Mouse (Mus musculus): Measurements from ENCODE around the gene Igdcc3.

DNA sequence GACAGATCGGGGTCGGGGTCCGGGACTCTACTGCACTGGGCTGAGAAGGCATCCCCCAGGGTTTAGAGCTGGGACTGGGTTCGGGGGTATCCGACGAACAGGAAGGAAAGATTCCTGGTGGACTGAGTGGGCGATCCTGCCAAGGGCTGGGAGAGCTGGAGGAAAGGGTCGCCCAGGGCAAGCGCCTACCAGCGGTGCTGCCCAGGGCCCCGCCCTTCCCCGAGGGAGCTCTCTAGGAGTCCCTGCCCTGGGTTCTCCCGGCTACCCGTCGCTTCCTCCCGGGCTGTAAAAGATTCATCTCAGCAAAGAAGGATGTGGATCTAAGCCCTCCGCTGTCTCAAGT lies 958 bp downstream of the Igdcc3 start:
- no peak for TF ChIP-seq POLR2A (IDR thresholded peaks at IDR 0.05; ENCODE audit: low read depth, low read length)
- TF ChIP-seq RAD21 (IDR thresholded peaks at IDR 0.05; ENCODE audit: low read depth, low read length): no peak
- TF ChIP-seq E2F4 (IDR thresholded peaks at IDR 0.05; ENCODE audit: insufficient replicate concordance, low read depth, low read length): no peak
- no peak for TF ChIP-seq MAZ (IDR thresholded peaks at IDR 0.05; ENCODE audit: low read depth, low read length)
- no peak for TF ChIP-seq CTCF (conservative IDR thresholded peaks at IDR 0.05 in 1 of 2, IDR thresholded peaks at IDR 0.05 in 1 of 2; ENCODE audit: low read depth in 2 of 2, low read length in 2 of 2)
- TF ChIP-seq TCF12 (IDR thresholded peaks at IDR 0.05; ENCODE audit: low read depth, low read length): no peak
- no peak for TF ChIP-seq EP300 (IDR thresholded peaks at IDR 0.05; ENCODE audit: low read length)
- no peak for TF ChIP-seq JUN (IDR thresholded peaks at IDR 0.05; ENCODE audit: insufficient read depth, low read depth, low read length)
- TF ChIP-seq MXI1 (IDR thresholded peaks at IDR 0.05; ENCODE audit: low read depth, low read length): no peak
- TF ChIP-seq MAX (IDR thresholded peaks at IDR 0.05; ENCODE audit: low read length): no peak
- TF ChIP-seq ZC3H11A (IDR thresholded peaks at IDR 0.05; ENCODE audit: low read depth, low read length): no peak

All from CH12.LX (cell line).